Mouse (Mus musculus) G1E (cell line): ENCODE results near the gene Tmem53. TPM values are rescaled to one million over a fixed set of nuclear protein-coding genes. Genes with fewer than 3 reads are reported as not detected.

Source experiments
- ATAC-seq: 2 replicates; pipeline ENCODE4 v1.8.0; 2016; ENCODE audit warnings: mild to moderate bottlenecking; ENCODE audit not compliant: insufficient number of reproducible peaks, poor library complexity, low FRiP score, severe bottlenecking; ENCODE audit errors: extremely low read depth
- DNase-seq: peaks from one replicate; pipeline ENCODE4 v3.0.0; 2012; ENCODE audit warnings: low spot score
- H3K27me3 ChIP-seq: 2 replicates; pipeline ENCODE4 v1.6.1; 2012; ENCODE audit warnings: mild to moderate bottlenecking, low read length, inconsistent platforms; ENCODE audit not compliant: insufficient read depth
- H3K36me3 ChIP-seq: replicated peaks from 2 replicates; pipeline ENCODE3; 2012; ENCODE audit warnings: mild to moderate bottlenecking, inconsistent platforms
- H3K4me1 ChIP-seq: 2 replicates; pipeline ENCODE4 v1.6.1; 2012; ENCODE audit warnings: low read depth, low read length, inconsistent platforms, mixed read lengths; ENCODE audit not compliant: insufficient read depth
- H3K4me3 ChIP-seq: 2 replicates; pipeline ENCODE4 v1.5.1; 2012; ENCODE audit warnings: low read depth, mild to moderate bottlenecking, inconsistent platforms, low read length, moderate library complexity, mixed read lengths
- H3K9me3 ChIP-seq: replicated peaks from 2 replicates; pipeline ENCODE4 v1.6.1; 2012; ENCODE audit warnings: inconsistent platforms
- CTCF ChIP-seq: IDR thresholded peaks from 2 replicates; pipeline ENCODE4 v1.5.1; 2012; ENCODE audit warnings: low read depth, low read length, inconsistent platforms, mixed read lengths
- GATA1 ChIP-seq: IDR thresholded peaks from 2 replicates; pipeline ENCODE4 v1.6.1; 2012; ENCODE audit warnings: borderline replicate concordance, low read length, inconsistent platforms, mixed read lengths
- GATA2 ChIP-seq: IDR thresholded peaks from 2 replicates; pipeline ENCODE4 v1.6.1; 2012; ENCODE audit warnings: low read depth, low read length, inconsistent platforms, borderline replicate concordance
- POLR2AphosphoS5 ChIP-seq: IDR thresholded peaks from 2 replicates; pipeline ENCODE4 v1.6.1; 2012; ENCODE audit warnings: low read depth, low read length, inconsistent platforms; ENCODE audit not compliant: insufficient replicate concordance
- TAL1 ChIP-seq: conservative IDR thresholded peaks from 2 replicates; pipeline ENCODE4 v1.6.1; 2012; ENCODE audit warnings: low read depth, low read length, inconsistent platforms, mixed read lengths
- polyA plus RNA-seq: library from polyadenylated mRNA; stranded (reverse); fragments of >175 nt; gene quantifications from 2 replicates; pipeline ENCODE4 v1.2.3, GENCODE M21; 2012
- total RNA-seq, 2 experiments: library from RNA; stranded (forward) in 1 of 2; stranded (reverse) in 1 of 2; fragments of 200-1000 nt in 1 of 2; fragments of >200 nt in 1 of 2; fragmentation: Nextera tagmentation in 1 of 2; gene quantifications; 2 replicates each; pipeline ENCODE4 v1.2.3; 2014 to 2017

Tmem53 gene
- total and polyA plus RNA-seq, 3 experiments = 0.08 to 0.90 (median 0.16) TPM

DNA sequence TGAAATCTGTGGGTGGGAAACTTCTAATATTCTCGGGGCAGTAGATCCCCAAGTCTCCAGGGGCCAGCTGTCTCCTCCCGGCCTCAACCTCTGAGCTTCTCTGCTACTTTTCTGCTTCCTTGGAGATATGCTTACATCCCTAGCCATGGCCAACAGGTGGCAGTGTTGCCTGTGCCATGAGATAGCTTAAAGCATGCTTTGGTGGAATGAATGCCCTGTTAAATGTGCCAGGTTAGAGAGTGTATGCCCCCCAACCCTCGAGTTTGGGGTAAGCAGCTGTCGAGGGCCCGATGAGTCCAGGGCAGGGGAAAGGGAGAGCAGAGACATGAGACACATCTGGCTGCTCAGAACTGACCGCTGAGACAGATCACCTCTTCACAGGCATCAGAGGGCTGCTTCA, 18.5 kb downstream of the Tmem53 start:
- peak; percentile 56 for DNase-seq
- no peak for TF ChIP-seq TAL1
- TF ChIP-seq CTCF = peak; percentile 89
- no peak for TF ChIP-seq POLR2AphosphoS5
- peaks cover 5% of the 10 kb centered on the region; the same call in 1 of the 2 replicates for H3K4me1 ChIP-seq

DNA sequence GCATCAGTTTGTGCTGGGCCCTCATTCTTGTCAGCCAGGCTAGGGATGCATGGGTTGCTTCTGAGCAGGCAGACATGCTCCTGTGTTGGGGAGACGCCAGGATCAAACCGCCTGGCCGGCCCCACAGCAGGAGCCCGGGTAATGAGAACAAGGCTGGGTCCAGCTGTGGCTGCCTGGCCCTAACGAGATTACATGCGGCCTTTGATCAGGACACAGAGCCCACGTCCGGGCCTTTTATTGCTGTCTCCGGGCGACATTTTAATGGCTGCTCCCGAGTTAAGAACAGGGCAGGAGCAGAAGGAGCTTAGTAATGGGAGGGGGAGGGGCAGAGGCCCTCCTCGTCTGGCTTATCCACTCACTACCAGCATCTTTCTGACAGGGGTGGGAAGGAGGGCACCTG, 20.7 kb downstream of the Tmem53 start:
- no peak for ATAC-seq
- peaks cover 7% of the 10 kb centered on the region; the same call in 1 of the 2 replicates for H3K27me3 ChIP-seq
- no peak for DNase-seq
- peaks cover 72% of the 10 kb centered on the region for H3K36me3 ChIP-seq
- no peak for TF ChIP-seq TAL1
- TF ChIP-seq GATA1 = no peak
- no peak for TF ChIP-seq CTCF
- TF ChIP-seq GATA2 = no peak
- TF ChIP-seq POLR2AphosphoS5 = no peak
- H3K9me3 ChIP-seq = peaks cover 8% of the 10 kb centered on the region
- H3K4me1 ChIP-seq = peaks cover 5% of the 10 kb centered on the region; the same call in 1 of the 2 replicates
- no peak overlapping the region for H3K4me3 ChIP-seq

More for the DNA sequence above, 18.5 kb downstream of the Tmem53 start:
- Histone ChIP-seq H3K4me3 (no peak overlapping the region), H3K27me3 (peaks cover 9% of the 10 kb centered on the region; the same call in 1 of the 2 replicates), H3K9me3 (peaks cover 8% of the 10 kb centered on the region), H3K36me3 (peaks cover 50% of the 10 kb centered on the region)
- ATAC-seq = peak; percentile 35; the same call in 1 of the 2 replicates

DNA sequence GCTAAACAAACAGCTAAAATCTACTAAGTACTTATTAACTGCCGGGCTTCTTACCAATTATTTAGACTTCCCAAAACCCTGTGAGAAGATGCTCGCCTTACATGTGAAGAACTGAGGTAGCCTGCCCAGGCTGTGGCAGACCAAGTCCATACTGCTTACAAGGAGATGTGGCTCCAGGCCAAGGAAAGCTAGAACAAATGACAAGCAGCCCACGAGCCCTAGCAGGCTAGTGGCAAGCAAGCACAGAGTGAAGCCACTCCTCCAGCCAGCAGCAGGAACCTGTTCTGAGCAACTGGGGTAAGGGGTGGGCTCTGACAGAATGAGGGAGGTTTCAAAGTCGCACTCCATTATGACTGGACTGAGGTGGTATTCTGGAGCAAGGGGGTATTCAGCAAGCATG, 23.0 kb downstream of the Tmem53 start:
- no peak for TF ChIP-seq GATA1
- TF ChIP-seq CTCF = no peak
- TF ChIP-seq TAL1 = no peak
- no peak for TF ChIP-seq POLR2AphosphoS5
- TF ChIP-seq GATA2 = no peak
- DNase-seq (no peak), ATAC-seq (no peak)
- peaks cover 95% of the 10 kb centered on the region for H3K36me3 ChIP-seq
- no peak overlapping the region for H3K4me3 ChIP-seq
- peaks cover 8% of the 10 kb centered on the region for H3K9me3 ChIP-seq
- no peaks in the 10 kb centered on the region for H3K27me3 ChIP-seq
- peaks cover 11% of the 10 kb centered on the region; the same call in 1 of the 2 replicates for H3K4me1 ChIP-seq

DNA sequence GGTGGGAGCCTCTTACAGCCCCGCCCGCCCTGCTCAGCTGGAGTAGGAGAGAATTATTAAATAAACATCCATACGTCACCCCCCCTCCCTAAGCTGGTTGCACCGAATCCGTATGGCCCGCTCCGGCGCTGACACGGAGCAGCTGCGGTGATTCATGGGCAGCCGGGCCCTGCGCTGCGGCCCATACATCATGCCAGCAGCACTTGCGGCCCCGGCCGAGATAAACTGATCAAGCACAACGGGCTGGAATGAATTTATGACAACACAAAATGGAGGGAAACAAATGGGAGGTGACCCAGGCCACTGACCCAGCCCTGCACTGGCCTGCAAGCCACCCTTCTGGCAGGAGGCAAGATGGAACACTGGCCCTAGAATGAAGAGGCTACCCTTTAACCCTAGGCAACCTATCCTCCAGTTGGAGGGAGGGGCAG, 24.5 kb downstream of the Tmem53 start:
- H3K4me1 ChIP-seq = peaks cover 11% of the 10 kb centered on the region; the same call in 1 of the 2 replicates
- H3K9me3 ChIP-seq = peaks cover 8% of the 10 kb centered on the region
- TF ChIP-seq POLR2AphosphoS5 (no peak), GATA2 (no peak), TAL1 (no peak), GATA1 (no peak), CTCF (no peak)
- H3K27me3 ChIP-seq = no peaks in the 10 kb centered on the region
- H3K4me3 ChIP-seq = no peak overlapping the region
- peaks cover 100% of the 10 kb centered on the region for H3K36me3 ChIP-seq
- ATAC-seq (no peak), DNase-seq (no peak)

DNA sequence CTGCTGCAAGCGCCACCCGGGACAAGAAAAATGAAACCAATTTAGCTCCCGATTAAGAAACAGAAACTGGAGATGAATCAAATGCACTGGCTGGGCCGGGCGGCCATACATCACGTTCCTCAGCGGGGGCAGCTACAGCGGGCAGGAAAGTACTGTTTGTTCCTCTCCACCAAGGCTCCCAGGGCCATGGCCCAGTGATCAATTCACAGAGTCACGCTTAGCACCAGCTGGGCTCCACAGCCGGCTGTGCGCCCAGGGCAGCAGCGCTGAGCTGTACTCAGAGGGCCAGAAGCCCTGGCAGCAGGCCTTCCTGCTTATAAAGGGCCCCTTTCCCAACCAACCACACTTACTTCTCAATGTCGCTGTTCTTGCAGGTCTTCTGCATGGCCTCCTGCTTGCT, 25.3 kb downstream of the Tmem53 start:
- Histone ChIP-seq H3K9me3 (peaks cover 8% of the 10 kb centered on the region), H3K36me3 (peaks cover 100% of the 10 kb centered on the region), H3K4me3 (no peak overlapping the region), H3K4me1 (peaks cover 11% of the 10 kb centered on the region; the same call in 1 of the 2 replicates), H3K27me3 (no peaks in the 10 kb centered on the region)
- TF ChIP-seq CTCF (no peak), GATA2 (no peak), TAL1 (no peak), POLR2AphosphoS5 (no peak), GATA1 (no peak)
- ATAC-seq = no peak
- no peak for DNase-seq

DNA sequence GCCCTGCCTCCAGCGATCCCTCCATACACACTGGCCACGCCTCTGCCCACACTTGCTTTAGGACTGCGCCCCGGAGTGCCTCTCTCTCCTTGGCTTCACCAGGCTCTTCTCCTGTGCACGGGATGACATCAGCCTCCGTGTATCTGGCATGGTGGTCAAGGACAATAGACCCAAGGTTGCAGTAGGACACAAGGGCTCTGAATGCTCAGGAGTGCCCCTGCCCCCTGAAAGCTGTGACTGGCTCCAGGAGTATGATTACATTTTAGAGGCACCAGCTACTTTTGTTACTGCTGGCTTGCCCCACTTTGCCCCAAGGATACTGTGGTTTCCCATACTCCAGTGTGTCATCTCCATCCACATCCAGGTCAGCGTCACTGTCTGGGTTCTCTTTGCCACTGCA, 25.9 kb downstream of the Tmem53 start:
- Histone ChIP-seq H3K9me3 (peaks cover 8% of the 10 kb centered on the region), H3K4me1 (peaks cover 12% of the 10 kb centered on the region; the same call in 1 of the 2 replicates), H3K36me3 (peaks cover 100% of the 10 kb centered on the region), H3K27me3 (no peaks in the 10 kb centered on the region), H3K4me3 (no peak overlapping the region)
- no peak for ATAC-seq
- no peak for DNase-seq
- TF ChIP-seq GATA1 (no peak), POLR2AphosphoS5 (no peak), GATA2 (no peak), CTCF (no peak), TAL1 (no peak)
